8 mouse cellular contexts compared by ENCODE assay signal in genomic region chr10:86301593-86302317, GRCm38 (mm10). TPM values are rescaled to one million over a fixed set of nuclear protein-coding genes. Genes with fewer than 3 reads are reported as not detected.
DNase-seq lines count a peak whose midpoint lies in the region; ATAC-seq and TF ChIP-seq lines count a peak whose summit lies in the region.

No protein-coding gene starts in this region.

- 0 out of 2 replicates have a peak, but pooled peaks cover 3% of the 10 kb centered on the region for H3K79me2 ChIP-seq in liver, adult 2 months (ENCODE audit: control insufficient read depth, insufficient read depth, low read length)

- no peak for ATAC-seq in liver, embryonic 14.5 days (ENCODE audit: insufficient read depth)
- no peak for ATAC-seq in stomach, embryonic 15.5 days (ENCODE audit: insufficient read depth, low FRiP score, low read depth)
- no peak for ATAC-seq in activated CD4-positive, CD25-positive, alpha-beta regulatory T cell, adult 4 months

- peak overlapping the region; percentile 26 for H3K9ac ChIP-seq in liver, adult 2 months (ENCODE audit: low read depth, low read length)
- no peak overlapping the region for H3K9ac ChIP-seq in liver, embryonic 14.5 days (replicated peaks)
- peak overlapping the region; percentile 19 for H3K9ac ChIP-seq in stomach, embryonic 15.5 days

- H3K27me3 ChIP-seq in liver, adult 2 months (ENCODE audit: control insufficient read depth, insufficient read depth, low read length) = no peaks in the 10 kb centered on the region; the same call in 1 of the 2 replicates
- peaks cover 30% of the 10 kb centered on the region for H3K27me3 ChIP-seq in liver, embryonic 14.5 days (ENCODE audit: control insufficient read depth, insufficient read depth, low read length)
- 0 out of 2 replicates have a peak, but pooled peaks cover 3% of the 10 kb centered on the region for H3K27me3 ChIP-seq in stomach, embryonic 15.5 days (replicated peaks)

- H3K27ac ChIP-seq in liver, adult 2 months (replicated peaks; ENCODE audit: insufficient read depth, low read depth, low read length) = peak overlapping the region; percentile 53
- no peak overlapping the region for H3K27ac ChIP-seq in liver, embryonic 14.5 days
- H3K27ac ChIP-seq in stomach, embryonic 15.5 days = peak overlapping the region; percentile 72

- TF ChIP-seq CTCF in liver, adult 2 months (IDR thresholded peaks at IDR 0.05; ENCODE audit: low read depth, low read length) = no peak
- no peak for TF ChIP-seq CTCF in liver, embryonic 14.5 days (IDR thresholded peaks at IDR 0.05; ENCODE audit: low read depth)

- peak overlapping the region; percentile 65 for H3K4me3 ChIP-seq in liver, adult 2 months (ENCODE audit: insufficient read depth, low read depth, low read length)
- peak overlapping the region in 1 of 2 experiments; percentile 24; a peak in 2 of 4 replicates for H3K4me3 ChIP-seq in liver, embryonic 14.5 days (ENCODE audit: insufficient read depth in 1 of 2, low read depth in 2 of 2, low read length in 2 of 2)
- peak overlapping the region; percentile 67 for H3K4me3 ChIP-seq in stomach, embryonic 15.5 days (replicated peaks)

- H3K4me2 ChIP-seq in liver, embryonic 14.5 days (ENCODE audit: low read depth) = 0 out of 2 replicates have a peak overlapping the region, but pooled peaks have one; percentile 2
- peak overlapping the region; percentile 95 for H3K4me2 ChIP-seq in stomach, embryonic 15.5 days

- 53% methylated on average over 4 of the region's 4 CpGs for WGBS in liver, adult 2 months
- WGBS in liver, embryonic 14.5 days (ENCODE audit: insufficient replicate concordance) = 16% methylated on average over 4 of the region's 4 CpGs
- WGBS in stomach, embryonic 15.5 days = 28% methylated on average over 4 of the region's 4 CpGs

- no peaks in the 10 kb centered on the region for H3K36me3 ChIP-seq in liver, adult 2 months (ENCODE audit: control insufficient read depth, insufficient read depth, low read length)
- no peaks in the 10 kb centered on the region for H3K36me3 ChIP-seq in liver, embryonic 14.5 days (replicated peaks; ENCODE audit: control insufficient read depth, insufficient read depth, low read depth)
- H3K36me3 ChIP-seq in stomach, embryonic 15.5 days = no peaks in the 10 kb centered on the region

- no peaks in the 10 kb centered on the region; the same call in 1 of the 2 replicates for H3K4me1 ChIP-seq in liver, adult 2 months (ENCODE audit: control insufficient read depth, insufficient read depth, low read length)
- H3K4me1 ChIP-seq in liver, embryonic 14.5 days (replicated peaks; ENCODE audit: control insufficient read depth in 2 of 2, insufficient read depth in 2 of 2, low read length in 1 of 2) = 0 out of 4 replicates have a peak, but pooled peaks cover 0 to 3% of the 10 kb centered on the region in 2 experiments
- H3K4me1 ChIP-seq in stomach, embryonic 15.5 days = peaks cover 36% of the 10 kb centered on the region

- intact Hi-C loops in heart, postnatal 36 days (cut with DNase I) = loop anchor here (1.0 to 2.0 kb wide), 3 partner anchors 39 to 279 kb away; no protein-coding TSS in a partner anchor
- intact Hi-C loops in left cerebral cortex, postnatal 10 days (cut with DNase I) = loop anchor here (2.0 to 5.0 kb wide), 3 partner anchors 36 to 334 kb away; no protein-coding TSS in a partner anchor

- TF ChIP-seq POLR2A in liver, adult 2 months (IDR thresholded peaks at IDR 0.05; ENCODE audit: extremely low read depth, insufficient read depth, low read length) = no peak

- no peaks in the 10 kb centered on the region for H3K9me3 ChIP-seq in liver, embryonic 14.5 days (ENCODE audit: control insufficient read depth, low read length)
- H3K9me3 ChIP-seq in stomach, embryonic 15.5 days = no peaks in the 10 kb centered on the region

- TF ChIP-seq EP300 in liver, embryonic 14.5 days (IDR thresholded peaks at IDR 0.05; ENCODE audit: low read depth) = no peak

- DNase-seq in liver, adult 2 months (ENCODE audit: extremely low read depth, low read depth, low spot score) = no peak
- no peak for DNase-seq in liver
- DNase-seq in heart, postnatal 36 days = peak; percentile 46 to 65
- DNase-seq in liver, embryonic 14.5 days (ENCODE audit: low read depth in 3 of 3, low spot score in 3 of 3) = no peak
- no peak for DNase-seq in thymus, postnatal 14 days
- DNase-seq in left cerebral cortex, postnatal 10 days (ENCODE audit: extremely low spot score in 1 of 2, low spot score in 2 of 2) = no peak

RNA-seq across cellular contexts. Expression of gene Timp3, which starts 1.6 kb away (rescaled TPM):
- 12.8 and 17.6 TPM in 2 replicates for total RNA-seq in liver, adult 2 months (2014; rRNA removed)
- 5.2 and 5.6 TPM in 2 replicates for polyA plus RNA-seq in liver, adult 2 months (2012; rRNA removed)
- 100 to 1,000 TPM; 165 to 209 TPM for total RNA-seq in heart, postnatal 36 days (2021)
- polyA plus RNA-seq in liver, embryonic 14.5 days (2012; rRNA removed) = 2.7 and 3.2 TPM in 2 replicates
- 3.8 and 4.8 TPM in 2 replicates for polyA plus RNA-seq in liver, embryonic 14.5 days (2014; fragmentation: Nextera tagmentation; extraction: Ambion mirVana)
- 63.5 and 66.0 TPM in 2 replicates for polyA plus RNA-seq in stomach, embryonic 15.5 days (2015; fragmentation: Nextera tagmentation; extraction: Ambion mirVana)
- polyA plus RNA-seq in activated CD4-positive, CD25-positive, alpha-beta regulatory T cell, adult 4 months (2017; shearing (Covaris generic)) = not detected
- 10 to 100 TPM; 45.8 to 47.4 TPM for total RNA-seq in left cerebral cortex, postnatal 10 days (2021)

Comparison
In these comparisons a context has a peak if more than half of its experiments do, and no peak if none do; other contexts are left out.
1. DNase-seq: peak in heart, postnatal 36 days (2 of 2); none in liver, adult 2 months (single experiment), liver (single experiment), liver, embryonic 14.5 days (0 of 3), thymus, postnatal 14 days (single experiment) and left cerebral cortex, postnatal 10 days (0 of 2).